Mouse (Mus musculus) E14TG2a.4 (cell line): ENCODE data around the gene Klk1b11.
"Not testable (repeated sequence)": the region's sequence is repeated elsewhere in the genome, so short reads cannot be mapped to it uniquely, and the experiment has no call there.

Experiments used
- CTCF ChIP-seq: conservative IDR thresholded peaks from 2 replicates; pipeline ENCODE4 v1.5.1; 2014; ENCODE audit warnings: low read length
- POU5F1 ChIP-seq: IDR thresholded peaks from 2 replicates; pipeline ENCODE4 v1.6.1; 2014; ENCODE audit warnings: low read length, borderline replicate concordance

- not testable (repeated sequence) for TF ChIP-seq CTCF, POU5F1
Observed at GRCm38 (mm10) chr7:43975761-43976160, 19.9 kb upstream of the Klk1b11 start, which contains the start of gene Klk1b9.
